Mouse (Mus musculus) forebrain, postnatal 0 days (tissue): ENCODE measurements at regions not wholly inside any gene's neighbourhood (a gene's known extent, or its start where the extent isn't known, plus 50 kb on each side); places are given as distances from the start of the nearest gene placed in this dataset.

ENCODE experiments used
- ATAC-seq: fragments of 200-750 bp; cut with Nextera tagmentation; 2 replicates; pipeline ENCODE4 v1.8.0; 2017; ENCODE audit warnings: mild to moderate bottlenecking, moderate library complexity
- DNase-seq: peaks from one replicate; pipeline ENCODE4 v3.0.0-alpha.2; 2015
- H3K27ac ChIP-seq: fragments of 300-500 bp; sonication (generic); 2 replicates; pipeline ENCODE4 v1.5.1; 2014; ENCODE audit warnings: low read depth, mild to moderate bottlenecking, antibody characterized with exemption, low read length, moderate library complexity, mixed read lengths
- H3K27me3 ChIP-seq: fragments of 300-500 bp; sonication (generic); 2 replicates; pipeline ENCODE4 v1.6.1; 2014; ENCODE audit warnings: mild to moderate bottlenecking, low read length, mixed read lengths; ENCODE audit not compliant: insufficient read depth
- H3K36me3 ChIP-seq: fragments of 300-500 bp; sonication (generic); 2 replicates; pipeline ENCODE4 v1.6.1; 2014; ENCODE audit warnings: mild to moderate bottlenecking, moderate library complexity; ENCODE audit not compliant: insufficient read depth
- H3K4me1 ChIP-seq: fragments of 300-500 bp; sonication (generic); 2 replicates; pipeline ENCODE4 v1.6.1; 2014; ENCODE audit warnings: antibody characterized with exemption; ENCODE audit not compliant: insufficient read depth
- H3K4me2 ChIP-seq: fragments of 300-500 bp; sonication (generic); 2 replicates; pipeline ENCODE4 v1.6.1; 2014; ENCODE audit warnings: low read depth, mild to moderate bottlenecking, moderate library complexity
- H3K4me3 ChIP-seq: fragments of 300-500 bp; sonication (generic); 2 replicates; pipeline ENCODE4 v1.5.1; 2014; ENCODE audit warnings: low read depth, low read length, mixed read lengths
- H3K9ac ChIP-seq: fragments of 300-500 bp; sonication (generic); 2 replicates; pipeline ENCODE4 v1.6.1; 2014; ENCODE audit warnings: mild to moderate bottlenecking
- H3K9me3 ChIP-seq: fragments of 300-500 bp; sonication (generic); 2 replicates; pipeline ENCODE4 v1.6.1; 2016; ENCODE audit warnings: low read length
- CTCF ChIP-seq: sonication (generic); IDR thresholded peaks from 2 replicates; pipeline ENCODE4 v1.5.1; 2016; ENCODE audit warnings: antibody characterized with exemption, control low read depth, low read depth
- WGBS: fragments of 180-500 bp; shearing (Covaris S2); extraction: QIAGEN DNeasy Blood & Tissue Kit; methylation state at CpG from one replicate; pipeline ENCODE4 v1.1.7; 2014; 5-methylcytosine and 5-hydroxymethylcytosine counted together

DNA sequence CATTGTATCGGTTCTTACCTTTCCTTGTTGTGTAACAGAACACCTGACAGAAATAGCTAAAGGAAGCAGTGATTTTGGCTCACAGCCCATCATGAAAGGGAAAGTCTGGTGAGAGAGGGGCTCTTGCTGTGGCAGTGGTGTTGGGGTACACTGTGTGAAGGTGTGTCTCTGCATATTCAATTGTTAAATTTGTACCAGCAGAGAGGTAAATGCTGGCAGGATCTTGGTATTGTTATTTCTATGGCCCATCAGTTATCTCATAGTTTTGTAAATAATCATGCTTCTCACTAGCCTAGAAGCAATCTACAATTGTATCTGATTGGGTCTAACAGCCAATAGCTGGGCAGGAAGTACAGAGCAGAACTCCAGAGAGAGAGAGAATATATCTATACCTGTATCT is 95.7 kb downstream of the Mfap3l start:
- Histone ChIP-seq H3K4me3 (no peak overlapping the region), H3K9ac (no peak overlapping the region), H3K27ac (no peak overlapping the region), H3K27me3 (no peaks in the 10 kb centered on the region), H3K9me3 (no peaks in the 10 kb centered on the region), H3K36me3 (no peaks in the 10 kb centered on the region), H3K4me2 (no peak overlapping the region), H3K4me1 (no peaks in the 10 kb centered on the region)
- no peak for ATAC-seq
- WGBS, result 98% methylated on average over 1 of the region's 1 CpGs
- no peak for DNase-seq
- TF ChIP-seq CTCF, result no peak

DNA sequence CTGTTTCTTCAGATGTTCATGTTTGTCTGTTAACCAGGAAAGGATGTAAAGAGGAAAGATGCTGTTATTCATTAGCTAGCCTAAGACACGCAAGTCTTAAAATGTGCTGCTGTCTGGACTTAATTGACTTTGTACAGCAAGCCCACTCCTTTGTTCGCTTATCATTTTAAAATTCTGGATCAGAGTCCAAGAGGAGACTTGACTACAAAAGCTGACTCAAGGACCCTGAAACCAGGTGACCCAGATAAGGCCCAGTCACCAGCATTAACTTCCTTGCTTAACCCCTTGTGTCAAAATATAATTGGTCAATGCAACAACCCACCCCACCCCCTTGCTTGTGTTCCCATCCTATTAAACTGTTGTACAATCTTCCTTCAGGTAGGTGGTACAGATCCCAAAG is 99.9 kb downstream of the Mfap3l start:
- no peaks in the 10 kb centered on the region for H3K36me3 ChIP-seq
- no peaks in the 10 kb centered on the region for H3K9me3 ChIP-seq
- DNase-seq (no peak), ATAC-seq (no peak)
- TF ChIP-seq CTCF, result no peak
- H3K9ac ChIP-seq, result no peak overlapping the region
- H3K4me2 ChIP-seq, result no peak overlapping the region
- 97% methylated on average over 2 of the region's 2 CpGs for WGBS
- H3K4me3 ChIP-seq, result no peak overlapping the region
- no peaks in the 10 kb centered on the region for H3K4me1 ChIP-seq
- H3K27me3 ChIP-seq, result no peaks in the 10 kb centered on the region
- H3K27ac ChIP-seq, result no peak overlapping the region

DNA sequence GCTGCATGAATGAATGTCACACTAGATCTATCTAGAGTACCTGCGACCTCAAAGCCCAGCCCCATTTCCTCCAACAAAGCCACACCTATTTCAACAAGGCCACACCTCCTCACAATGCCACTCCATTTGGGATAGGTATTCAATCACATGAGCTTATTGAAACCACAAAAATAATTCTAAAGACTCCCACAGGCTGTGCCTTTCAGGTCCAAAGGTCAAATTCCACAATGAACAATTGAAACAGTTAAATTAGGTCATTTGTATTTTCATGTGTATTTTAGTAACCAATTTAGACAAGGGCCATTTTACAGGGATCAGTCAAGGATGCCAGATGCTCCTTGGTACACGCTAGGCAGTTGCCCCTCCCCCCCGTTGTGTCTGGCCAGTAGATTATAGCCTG is 103.3 kb downstream of the Mfap3l start:
- Histone ChIP-seq H3K9ac (no peak overlapping the region), H3K27me3 (no peaks in the 10 kb centered on the region), H3K36me3 (no peaks in the 10 kb centered on the region), H3K4me3 (no peak overlapping the region), H3K4me2 (no peak overlapping the region), H3K27ac (no peak overlapping the region), H3K4me1 (no peaks in the 10 kb centered on the region), H3K9me3 (no peaks in the 10 kb centered on the region)
- TF ChIP-seq CTCF, result no peak
- DNase-seq (no peak), ATAC-seq (no peak)
- WGBS, result 74% methylated on average over 3 of the region's 3 CpGs

DNA sequence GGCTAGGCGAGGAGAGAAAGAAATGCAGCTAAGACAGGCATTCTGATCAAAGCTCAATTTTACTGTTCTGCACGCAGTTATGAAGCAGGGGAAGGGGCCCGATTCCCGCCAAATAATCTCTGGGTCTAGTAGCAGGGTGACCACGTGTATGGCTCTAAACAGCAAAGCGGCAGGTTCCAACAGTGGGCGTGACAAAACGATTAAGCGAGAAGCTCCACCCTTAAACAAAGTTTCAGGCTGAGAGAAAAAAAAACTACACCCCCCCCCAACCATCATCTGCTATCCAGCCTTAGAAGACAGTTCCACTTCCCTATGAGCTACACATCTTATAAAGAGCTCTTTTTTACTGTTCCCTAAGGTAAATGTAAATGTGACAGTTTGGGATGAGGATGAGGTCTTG is 103.8 kb downstream of the Mfap3l start:
- Histone ChIP-seq H3K9me3 (no peaks in the 10 kb centered on the region), H3K4me1 (no peaks in the 10 kb centered on the region), H3K4me3 (no peak overlapping the region), H3K27ac (no peak overlapping the region), H3K9ac (no peak overlapping the region), H3K4me2 (no peak overlapping the region), H3K36me3 (no peaks in the 10 kb centered on the region), H3K27me3 (no peaks in the 10 kb centered on the region)
- no peak for TF ChIP-seq CTCF
- ATAC-seq, result no peak
- no peak for DNase-seq
- WGBS, result 90% methylated on average over 9 of the region's 9 CpGs

DNA sequence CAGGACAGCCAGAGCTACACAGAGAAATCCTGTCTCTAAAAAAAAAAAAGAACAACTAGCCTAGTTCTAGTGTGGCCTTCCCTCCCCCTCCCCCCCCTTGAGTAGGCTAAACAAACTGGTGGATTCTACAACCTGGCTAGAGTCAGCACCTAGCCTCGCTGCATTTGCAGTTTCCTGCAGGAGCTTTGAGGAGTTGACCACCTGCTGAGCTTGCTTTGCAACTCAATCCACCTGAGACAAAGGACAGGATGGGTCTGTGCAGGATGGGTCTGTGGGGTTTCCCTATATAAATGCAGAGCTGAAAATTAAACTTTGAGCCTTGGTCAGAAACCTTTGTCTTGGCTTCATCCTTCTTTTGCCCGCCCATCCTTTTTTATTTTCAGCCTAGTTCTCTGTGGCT is 104.3 kb downstream of the Mfap3l start:
- no peaks in the 10 kb centered on the region for H3K9me3 ChIP-seq
- WGBS, result 51% methylated on average over 2 of the region's 2 CpGs
- H3K27ac ChIP-seq, result no peak overlapping the region
- no peaks in the 10 kb centered on the region for H3K27me3 ChIP-seq
- ATAC-seq (no peak), DNase-seq (no peak)
- H3K4me2 ChIP-seq, result no peak overlapping the region
- H3K4me1 ChIP-seq, result no peaks in the 10 kb centered on the region
- TF ChIP-seq CTCF, result no peak
- H3K36me3 ChIP-seq, result no peaks in the 10 kb centered on the region
- H3K4me3 ChIP-seq, result no peak overlapping the region
- no peak overlapping the region for H3K9ac ChIP-seq

DNA sequence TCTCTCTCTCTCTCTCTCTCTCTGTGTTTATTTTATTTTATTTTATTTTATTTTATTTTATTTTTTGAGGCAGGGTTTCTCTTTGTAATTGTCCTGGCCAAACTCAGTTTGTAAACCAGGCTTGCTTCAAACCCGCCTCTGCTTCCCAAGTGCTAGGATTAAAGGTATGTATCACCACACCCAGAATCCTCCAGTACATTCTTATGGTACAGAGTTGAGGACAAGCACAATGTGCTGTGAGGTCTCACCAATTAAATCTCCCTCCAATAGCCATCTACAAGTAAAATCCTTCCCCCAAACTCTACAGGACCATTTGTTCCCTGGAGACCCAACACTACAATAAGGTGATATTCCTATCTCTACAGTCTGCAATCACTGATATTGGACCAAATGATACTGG is 105.0 kb downstream of the Mfap3l start:
- H3K27ac ChIP-seq, result no peak overlapping the region
- WGBS, result 98% methylated on average over 1 of the region's 1 CpGs
- H3K36me3 ChIP-seq, result no peaks in the 10 kb centered on the region
- no peak for TF ChIP-seq CTCF
- no peaks in the 10 kb centered on the region for H3K9me3 ChIP-seq
- H3K4me2 ChIP-seq, result no peak overlapping the region
- H3K9ac ChIP-seq, result no peak overlapping the region
- DNase-seq (no peak), ATAC-seq (no peak)
- H3K4me3 ChIP-seq, result no peak overlapping the region
- H3K27me3 ChIP-seq, result no peaks in the 10 kb centered on the region
- no peaks in the 10 kb centered on the region for H3K4me1 ChIP-seq

DNA sequence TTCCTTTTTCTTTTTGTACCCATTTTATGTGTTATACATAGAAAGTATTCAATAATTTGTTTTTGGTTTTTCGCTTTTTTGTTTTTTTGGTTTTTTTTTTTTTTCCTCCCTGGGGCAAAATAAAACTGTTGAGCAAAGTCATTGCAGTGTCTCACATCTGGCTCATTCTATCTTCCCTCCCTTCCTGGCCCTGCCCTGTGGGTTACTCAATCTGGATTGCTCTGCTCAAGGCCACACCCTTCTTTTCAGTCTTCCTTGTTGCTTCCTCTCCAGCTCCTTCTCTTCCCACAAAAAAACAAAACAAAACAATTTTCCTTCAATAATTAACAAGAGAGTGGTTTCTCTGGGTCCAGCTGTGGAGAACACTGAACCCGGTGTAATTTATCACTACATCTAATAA is 113.2 kb downstream of the Mfap3l start:
- no peak overlapping the region for H3K4me3 ChIP-seq
- no peak for ATAC-seq
- no peak overlapping the region for H3K9ac ChIP-seq
- H3K27me3 ChIP-seq, result no peaks in the 10 kb centered on the region
- no peaks in the 10 kb centered on the region for H3K4me1 ChIP-seq
- DNase-seq, result no peak
- no peaks in the 10 kb centered on the region for H3K9me3 ChIP-seq
- 94% methylated on average over 2 of the region's 2 CpGs for WGBS
- no peak overlapping the region for H3K27ac ChIP-seq
- H3K4me2 ChIP-seq, result no peak overlapping the region
- no peak for TF ChIP-seq CTCF
- no peaks in the 10 kb centered on the region for H3K36me3 ChIP-seq

DNA sequence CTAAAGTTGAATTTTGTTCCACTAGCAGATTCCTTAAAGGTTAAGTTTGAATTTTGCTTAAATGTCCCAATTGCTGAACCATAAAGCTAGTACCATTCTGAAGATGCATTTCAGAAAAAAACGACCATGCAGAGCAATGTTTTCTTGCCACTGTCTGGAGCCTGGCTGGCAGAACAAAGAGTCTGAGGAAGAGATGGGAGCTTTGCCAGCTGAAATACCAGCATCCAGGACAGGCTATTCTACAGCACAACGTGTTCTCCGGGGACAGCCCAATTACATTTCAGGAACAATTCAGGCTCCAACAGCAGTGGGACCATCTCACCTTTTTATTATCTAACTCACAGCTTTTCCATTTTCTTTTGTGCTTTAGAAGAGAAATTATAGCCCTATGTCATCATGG is 113.9 kb downstream of the Mfap3l start:
- Histone ChIP-seq H3K27ac (no peak overlapping the region), H3K9ac (no peak overlapping the region), H3K27me3 (no peaks in the 10 kb centered on the region), H3K4me2 (no peak overlapping the region), H3K4me1 (no peaks in the 10 kb centered on the region), H3K36me3 (no peaks in the 10 kb centered on the region), H3K9me3 (no peaks in the 10 kb centered on the region), H3K4me3 (no peak overlapping the region)
- WGBS, result 28% methylated on average over 3 of the region's 3 CpGs
- DNase-seq (no peak), ATAC-seq (no peak)
- TF ChIP-seq CTCF, result no peak
